Mouse (Mus musculus): ENCODE results near the gene Zfp738.

DNA sequence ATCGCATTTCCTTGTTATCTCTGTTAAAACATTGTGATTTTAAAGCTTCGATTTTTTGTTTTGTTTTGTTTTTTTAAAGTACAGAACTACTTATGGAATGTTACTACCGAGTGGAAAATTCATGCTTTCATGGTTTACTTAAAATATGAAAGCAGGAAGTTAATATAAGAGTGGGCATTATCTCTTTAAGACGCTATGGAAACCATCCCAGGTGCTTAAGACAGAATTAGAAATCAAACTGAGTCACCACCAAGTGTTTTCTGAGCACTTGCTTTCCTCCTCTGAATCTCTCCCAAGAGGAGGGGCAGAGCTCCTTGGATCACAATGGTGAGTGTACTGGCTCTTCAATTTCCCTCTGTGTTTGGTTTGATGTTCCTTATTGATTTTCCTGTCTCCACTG lies 76.8 kb downstream of the Zfp738 start:
- TF ChIP-seq CTCF (conservative IDR thresholded peaks at IDR 0.05 in 1 of 2, IDR thresholded peaks at IDR 0.05 in 1 of 2; ENCODE audit: low read depth in 2 of 2, low read length in 2 of 2) (no peak), SIN3A (IDR thresholded peaks at IDR 0.05; ENCODE audit: low read length) (no peak), MXI1 (IDR thresholded peaks at IDR 0.05; ENCODE audit: low read depth, low read length) (no peak), POLR2AphosphoS2 (IDR thresholded peaks at IDR 0.05; ENCODE audit: low read depth, low read length) (no peak), POLR2A (IDR thresholded peaks at IDR 0.05; ENCODE audit: low read depth, low read length) (no peak), JUN (IDR thresholded peaks at IDR 0.05; ENCODE audit: insufficient read depth, low read depth, low read length) (no peak), USF1 (IDR thresholded peaks at IDR 0.05; ENCODE audit: low read depth, low read length) (no peak), GABPA (IDR thresholded peaks at IDR 0.05; ENCODE audit: insufficient replicate concordance, low read depth, low read length) (no peak), USF2 (conservative IDR thresholded peaks at IDR 0.05; ENCODE audit: low read depth, low read length) (no peak), TCF12 (IDR thresholded peaks at IDR 0.05; ENCODE audit: low read depth, low read length) (no peak), RAD21 (IDR thresholded peaks at IDR 0.05; ENCODE audit: low read depth, low read length) (no peak), NELFE (IDR thresholded peaks at IDR 0.05; ENCODE audit: low read depth, low read length) (no peak), CHD2 (IDR thresholded peaks at IDR 0.05; ENCODE audit: low read length) (no peak), ZKSCAN1 (IDR thresholded peaks at IDR 0.05; ENCODE audit: borderline replicate concordance, low read depth, low read length) (no peak)
